Mouse (Mus musculus) myocyte (in vitro differentiated cells): ENCODE measurements at regions not wholly inside any gene's neighbourhood (a gene's known extent, or its start where the extent isn't known, plus 50 kb on each side); places are given as distances from the start of the nearest gene placed in this dataset.

Source experiments
- MYOD1 ChIP-seq, 3 experiments: IDR thresholded peaks; one replicate each; pipeline ENCODE4 v1.6.1; 2011; ENCODE audit warnings: control low read depth in 2 of 3, low read depth in 2 of 3, mild to moderate bottlenecking in 2 of 3, moderate library complexity in 1 of 3; ENCODE audit not compliant: insufficient read length in 2 of 3, control insufficient read depth in 1 of 3
- POLR2A ChIP-seq: IDR thresholded peaks from one replicate; pipeline ENCODE4 v1.6.1; 2011; ENCODE audit warnings: low read depth, mild to moderate bottlenecking, control low read depth, moderate library complexity; ENCODE audit not compliant: insufficient read length
- USF1 ChIP-seq: IDR thresholded peaks from one replicate; pipeline ENCODE4 v1.6.1; 2011; ENCODE audit warnings: low read depth, mild to moderate bottlenecking, control low read depth, moderate library complexity

DNA sequence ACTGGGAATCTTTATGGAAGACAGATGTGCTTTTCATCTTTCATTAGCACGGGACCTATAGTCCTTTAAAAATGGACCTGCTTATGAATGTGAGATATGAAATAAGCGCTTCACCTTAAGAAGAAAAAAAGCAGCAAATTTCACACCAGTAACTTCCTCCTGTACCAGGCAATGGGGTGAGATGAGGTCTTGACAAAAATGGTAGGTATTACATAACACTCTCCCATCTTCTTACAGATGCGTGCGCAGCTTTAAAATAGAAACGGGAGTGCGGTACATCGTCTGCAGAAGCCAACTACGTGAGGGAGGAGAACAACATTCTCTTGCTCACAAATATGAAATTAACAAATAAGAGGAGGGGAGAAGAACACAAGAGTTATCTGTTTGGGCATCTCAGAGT lies 62.6 kb upstream of the Rora start:
- TF ChIP-seq MYOD1 (IDR thresholded peaks at IDR 0.05; ENCODE audit: control insufficient read depth in 1 of 3, insufficient read length in 2 of 3, low read depth in 2 of 3) (no peak), POLR2A (no peak), USF1 (no peak)
